Mouse (Mus musculus): ENCODE measurements around the gene Magi2.
"Not testable (repeated sequence)": the region's sequence is repeated elsewhere in the genome, so short reads cannot be mapped to it uniquely, and the experiment has no call there.

Gene Magi2

GRCm38 (mm10) chr5:20241523-20241922 lies 1014.7 kb downstream of the Magi2 start:
- DNase-seq (ENCODE audit: low spot score in 2 of 2) = no peak

- DNase-seq (ENCODE audit: low spot score in 2 of 2) = no peak
Measured at GRCm38 (mm10) chr5:20242496-20242895, 1015.7 kb downstream of the Magi2 start.

- DNase-seq (ENCODE audit: low spot score in 2 of 2) = no peak
Measured at GRCm38 (mm10) chr5:20249382-20249781, 1022.5 kb downstream of the Magi2 start.

- DNase-seq (ENCODE audit: low spot score in 2 of 2) = no peak
Measured at GRCm38 (mm10) chr5:20251541-20251940, 1024.7 kb downstream of the Magi2 start.

- DNase-seq (ENCODE audit: low spot score in 2 of 2) = no peak
Measured at GRCm38 (mm10) chr5:20256150-20256868, 1029.5 kb downstream of the Magi2 start.

- no peak for DNase-seq (ENCODE audit: low spot score in 2 of 2)
Measured at GRCm38 (mm10) chr5:20256933-20257332, 1030.1 kb downstream of the Magi2 start.

- DNase-seq (ENCODE audit: low spot score in 2 of 2) = no peak
Measured at GRCm38 (mm10) chr5:20257419-20257818, 1030.6 kb downstream of the Magi2 start.

- DNase-seq (ENCODE audit: low spot score in 2 of 2) = no peak
Measured at GRCm38 (mm10) chr5:20259719-20260118, 1032.9 kb downstream of the Magi2 start.

GRCm38 (mm10) chr5:20272680-20273079 lies 1045.8 kb downstream of the Magi2 start:
- not testable (repeated sequence) for DNase-seq (ENCODE audit: low spot score in 2 of 2)

GRCm38 (mm10) chr5:20275632-20276031 lies 1048.8 kb downstream of the Magi2 start:
- no peak for DNase-seq (ENCODE audit: low spot score in 2 of 2)

GRCm38 (mm10) chr5:20285080-20285840 lies 1058.4 kb downstream of the Magi2 start:
- no peak for DNase-seq (ENCODE audit: low spot score in 2 of 2)

- no peak for DNase-seq (ENCODE audit: low spot score in 2 of 2)
Measured at GRCm38 (mm10) chr5:20294521-20294920, 1067.7 kb downstream of the Magi2 start.

- no peak for DNase-seq (ENCODE audit: low spot score in 2 of 2)
Measured at GRCm38 (mm10) chr5:20299816-20300215, 1073.0 kb downstream of the Magi2 start.

- DNase-seq (ENCODE audit: low spot score in 2 of 2) = no peak
Measured at GRCm38 (mm10) chr5:20303056-20303965, 1076.5 kb downstream of the Magi2 start.

GRCm38 (mm10) chr5:20320970-20321369 lies 1094.1 kb downstream of the Magi2 start:
- no peak for DNase-seq (ENCODE audit: low spot score in 2 of 2)

- no peak for DNase-seq (ENCODE audit: low spot score in 2 of 2)
Measured at GRCm38 (mm10) chr5:20325290-20325689, 1098.5 kb downstream of the Magi2 start.

- no peak for DNase-seq (ENCODE audit: low spot score in 2 of 2)
Measured at GRCm38 (mm10) chr5:20328901-20329300, 1102.1 kb downstream of the Magi2 start.

GRCm38 (mm10) chr5:20330025-20330424 lies 1103.2 kb downstream of the Magi2 start:
- DNase-seq (ENCODE audit: low spot score in 2 of 2) = no peak

GRCm38 (mm10) chr5:20332574-20332973 lies 1105.7 kb downstream of the Magi2 start:
- DNase-seq (ENCODE audit: low spot score in 2 of 2) = no peak

- no peak for DNase-seq (ENCODE audit: low spot score in 2 of 2)
Measured at GRCm38 (mm10) chr5:20334549-20334948, 1107.7 kb downstream of the Magi2 start.

GRCm38 (mm10) chr5:20352941-20353340 lies 1126.1 kb downstream of the Magi2 start:
- no peak for DNase-seq (ENCODE audit: low spot score in 2 of 2)

- DNase-seq (ENCODE audit: low spot score in 2 of 2) = no peak
Measured at GRCm38 (mm10) chr5:20358437-20358836, 1131.6 kb downstream of the Magi2 start.
